Mouse (Mus musculus): ENCODE results near the gene Sema4a. TPM values are rescaled to one million over a fixed set of nuclear protein-coding genes. Genes with fewer than 3 reads are reported as not detected.

Gene Sema4a
- polyA plus RNA-seq, 1 experiment from 2014 or later: 32.6 TPM

DNA sequence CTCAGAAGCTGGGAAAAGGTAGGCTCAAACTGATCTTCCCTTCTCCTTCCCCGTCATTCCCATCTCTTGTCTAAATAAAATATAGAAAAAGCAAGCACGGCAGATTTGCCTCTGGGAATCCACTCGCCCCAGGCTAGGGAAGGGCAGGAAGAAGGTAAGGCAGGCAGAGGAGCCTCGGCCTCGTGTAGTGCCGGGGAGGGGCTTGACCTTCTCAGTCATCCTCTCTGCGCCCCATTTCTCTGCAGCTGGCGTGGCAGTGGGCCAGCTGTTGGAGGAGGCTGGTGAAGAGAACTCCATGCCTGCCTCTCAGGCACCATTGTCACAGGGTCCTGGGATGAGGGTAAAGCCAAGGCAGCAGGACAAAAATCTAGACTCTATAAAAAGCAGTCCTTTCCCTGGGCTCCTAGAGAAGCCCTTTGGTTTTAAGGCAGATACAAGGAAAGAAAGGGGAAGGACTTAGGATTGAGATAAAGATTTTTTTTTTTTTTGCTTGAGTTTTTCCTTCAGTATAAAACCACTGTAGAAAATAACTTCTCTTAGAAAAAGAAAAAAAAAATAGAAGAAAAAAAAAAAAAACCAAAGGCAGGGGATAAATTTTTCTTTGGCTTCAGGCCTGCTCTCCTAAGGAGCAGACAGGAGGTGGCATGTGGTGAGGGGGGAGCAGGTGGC is 20.5 kb upstream of the Sema4a start:
- Histone ChIP-seq H3K27ac (no peak overlapping the region), H3K9me3 (replicated peaks; ENCODE audit: low read length) (no peaks in the 10 kb centered on the region), H3K36me3 (ENCODE audit: insufficient read depth, low read length) (peaks cover 29% of the 10 kb centered on the region), H3K9ac (ENCODE audit: low read depth, low read length) (no peak overlapping the region), H3K4me3 (replicated peaks; ENCODE audit: low read depth, low read length) (no peak overlapping the region), H3K27me3 (ENCODE audit: insufficient read depth, low read length) (no peaks in the 10 kb centered on the region), H3K4me1 (replicated peaks; ENCODE audit: insufficient read depth, low read length) (no peaks in the 10 kb centered on the region), H3K4me2 (ENCODE audit: low read length) (no peak overlapping the region)
- no peak for TF ChIP-seq CTCF (IDR thresholded peaks at IDR 0.05; ENCODE audit: low read depth)
- no peak for DNase-seq (ENCODE audit: low spot score)
- WGBS: 58% methylated on average over 8 of the region's 8 CpGs
- ATAC-seq (replicated peaks; ENCODE audit: low FRiP score, low read depth): no peak

GRCm38 (mm10) chr3:88480679-88481078 is 19.7 kb upstream of the Sema4a start:
- no peaks in the 10 kb centered on the region for H3K27me3 ChIP-seq (ENCODE audit: insufficient read depth, low read length)
- no peak overlapping the region for H3K9ac ChIP-seq (ENCODE audit: low read depth, low read length)
- H3K9me3 ChIP-seq (replicated peaks; ENCODE audit: low read length): no peaks in the 10 kb centered on the region
- H3K4me1 ChIP-seq (replicated peaks; ENCODE audit: insufficient read depth, low read length): no peaks in the 10 kb centered on the region
- no peak overlapping the region for H3K4me3 ChIP-seq (replicated peaks; ENCODE audit: low read depth, low read length)
- peaks cover 20% of the 10 kb centered on the region for H3K36me3 ChIP-seq (ENCODE audit: insufficient read depth, low read length)
- H3K4me2 ChIP-seq (ENCODE audit: low read length): no peak overlapping the region
- DNase-seq (ENCODE audit: low spot score): no peak
- no peak for TF ChIP-seq CTCF (IDR thresholded peaks at IDR 0.05; ENCODE audit: low read depth)
- 90% methylated on average over 5 of the region's 5 CpGs for WGBS
- ATAC-seq (replicated peaks; ENCODE audit: low FRiP score, low read depth): no peak
- no peak overlapping the region for H3K27ac ChIP-seq

- DNase-seq (ENCODE audit: low spot score) (no peak), ATAC-seq (replicated peaks; ENCODE audit: low FRiP score, low read depth) (no peak)
- TF ChIP-seq CTCF (IDR thresholded peaks at IDR 0.05; ENCODE audit: low read depth): no peak
- H3K9me3 ChIP-seq (replicated peaks; ENCODE audit: low read length): no peaks in the 10 kb centered on the region
- H3K36me3 ChIP-seq (ENCODE audit: insufficient read depth, low read length): peaks cover 17% of the 10 kb centered on the region
- 81% methylated on average over 4 of the region's 4 CpGs for WGBS
- H3K4me1 ChIP-seq (replicated peaks; ENCODE audit: insufficient read depth, low read length): no peaks in the 10 kb centered on the region
- no peak overlapping the region for H3K27ac ChIP-seq
- no peak overlapping the region for H3K9ac ChIP-seq (ENCODE audit: low read depth, low read length)
- H3K27me3 ChIP-seq (ENCODE audit: insufficient read depth, low read length): no peaks in the 10 kb centered on the region
- no peak overlapping the region for H3K4me2 ChIP-seq (ENCODE audit: low read length)
- H3K4me3 ChIP-seq (replicated peaks; ENCODE audit: low read depth, low read length): no peak overlapping the region
These were observed 18.8 kb upstream of the Sema4a start for GRCm38 (mm10) chr3:88479828-88480227.

- Histone ChIP-seq H3K4me1 (replicated peaks; ENCODE audit: insufficient read depth, low read length) (no peaks in the 10 kb centered on the region), H3K27me3 (ENCODE audit: insufficient read depth, low read length) (no peaks in the 10 kb centered on the region), H3K9me3 (replicated peaks; ENCODE audit: low read length) (no peaks in the 10 kb centered on the region), H3K4me3 (replicated peaks; ENCODE audit: low read depth, low read length) (no peak overlapping the region), H3K27ac (no peak overlapping the region), H3K9ac (ENCODE audit: low read depth, low read length) (no peak overlapping the region), H3K4me2 (ENCODE audit: low read length) (no peak overlapping the region), H3K36me3 (ENCODE audit: insufficient read depth, low read length) (peaks cover 14% of the 10 kb centered on the region)
- 52% methylated on average over 3 of the region's 3 CpGs for WGBS
- DNase-seq (ENCODE audit: low spot score) (no peak), ATAC-seq (replicated peaks; ENCODE audit: low FRiP score, low read depth) (no peak)
- no peak for TF ChIP-seq CTCF (IDR thresholded peaks at IDR 0.05; ENCODE audit: low read depth)
These were observed 18.2 kb upstream of the Sema4a start for GRCm38 (mm10) chr3:88479163-88479562.

GRCm38 (mm10) chr3:88477735-88478134 is 16.8 kb upstream of the Sema4a start:
- ATAC-seq (replicated peaks; ENCODE audit: low FRiP score, low read depth) (peak; percentile 57; the same call in 1 of the 2 replicates), DNase-seq (ENCODE audit: low spot score) (peak; percentile 87)
- Histone ChIP-seq H3K4me3 (replicated peaks; ENCODE audit: low read depth, low read length) (no peak overlapping the region), H3K27me3 (ENCODE audit: insufficient read depth, low read length) (no peaks in the 10 kb centered on the region), H3K4me2 (ENCODE audit: low read length) (no peak overlapping the region), H3K9ac (ENCODE audit: low read depth, low read length) (no peak overlapping the region), H3K27ac (no peak overlapping the region), H3K9me3 (replicated peaks; ENCODE audit: low read length) (no peaks in the 10 kb centered on the region), H3K36me3 (ENCODE audit: insufficient read depth, low read length) (peaks cover 8% of the 10 kb centered on the region; the same call in 1 of the 2 replicates), H3K4me1 (replicated peaks; ENCODE audit: insufficient read depth, low read length) (no peaks in the 10 kb centered on the region)
- peak; percentile 91 for TF ChIP-seq CTCF (IDR thresholded peaks at IDR 0.05; ENCODE audit: low read depth)
- 2% methylated on average over 8 of the region's 8 CpGs for WGBS

GRCm38 (mm10) chr3:88476403-88476802 is 15.4 kb upstream of the Sema4a start:
- Histone ChIP-seq H3K27ac (no peak overlapping the region), H3K27me3 (ENCODE audit: insufficient read depth, low read length) (no peaks in the 10 kb centered on the region), H3K4me2 (ENCODE audit: low read length) (no peak overlapping the region), H3K9ac (ENCODE audit: low read depth, low read length) (no peak overlapping the region), H3K4me1 (replicated peaks; ENCODE audit: insufficient read depth, low read length) (no peaks in the 10 kb centered on the region), H3K9me3 (replicated peaks; ENCODE audit: low read length) (no peaks in the 10 kb centered on the region), H3K4me3 (replicated peaks; ENCODE audit: low read depth, low read length) (no peak overlapping the region), H3K36me3 (ENCODE audit: insufficient read depth, low read length) (no peaks in the 10 kb centered on the region)
- TF ChIP-seq CTCF (IDR thresholded peaks at IDR 0.05; ENCODE audit: low read depth): peak; percentile 33; the same call in 1 of the 2 replicates
- DNase-seq (ENCODE audit: low spot score) (no peak), ATAC-seq (replicated peaks; ENCODE audit: low FRiP score, low read depth) (no peak)
- WGBS: 66% methylated on average over 6 of the region's 6 CpGs

DNA sequence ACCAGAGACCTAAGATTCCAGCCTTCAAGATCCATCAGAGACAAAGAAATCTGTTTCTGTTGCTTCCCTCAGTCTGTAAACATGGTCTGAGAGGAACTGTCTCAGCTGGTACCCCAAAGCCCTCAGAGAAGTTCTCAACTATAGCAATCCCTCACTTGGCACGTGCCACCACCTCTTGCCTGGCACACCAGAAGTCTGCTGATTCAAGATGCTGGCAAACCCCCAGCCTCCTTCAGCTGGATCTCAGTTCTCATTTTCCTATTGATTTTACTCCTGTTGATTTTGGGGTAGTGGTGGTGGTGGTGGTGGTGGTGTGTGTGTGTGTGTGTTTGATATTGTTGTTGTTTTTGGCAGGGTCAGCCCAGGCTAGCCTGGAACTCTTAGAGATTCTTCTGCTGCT is 12.6 kb upstream of the Sema4a start:
- 82% methylated on average over 1 of the region's 1 CpGs for WGBS
- H3K9me3 ChIP-seq (replicated peaks; ENCODE audit: low read length): no peaks in the 10 kb centered on the region
- H3K9ac ChIP-seq (ENCODE audit: low read depth, low read length): no peak overlapping the region
- no peak for TF ChIP-seq CTCF (IDR thresholded peaks at IDR 0.05; ENCODE audit: low read depth)
- no peak overlapping the region for H3K27ac ChIP-seq
- DNase-seq (ENCODE audit: low spot score): no peak
- H3K4me1 ChIP-seq (replicated peaks; ENCODE audit: insufficient read depth, low read length): 0 out of 2 replicates have a peak, but pooled peaks cover 2% of the 10 kb centered on the region
- no peaks in the 10 kb centered on the region for H3K27me3 ChIP-seq (ENCODE audit: insufficient read depth, low read length)
- no peak overlapping the region for H3K4me2 ChIP-seq (ENCODE audit: low read length)
- no peak for ATAC-seq (replicated peaks; ENCODE audit: low FRiP score, low read depth)
- no peak overlapping the region for H3K4me3 ChIP-seq (replicated peaks; ENCODE audit: low read depth, low read length)
- no peaks in the 10 kb centered on the region for H3K36me3 ChIP-seq (ENCODE audit: insufficient read depth, low read length)

Data from kidney, postnatal 0 days (tissue).